Mouse (Mus musculus) neural tube, embryonic 10.5 days (tissue): ENCODE results near the gene Shoc2.
A peak's percentile ranks its signal among the peaks of the same experiment; 100 is the strongest.
"Not testable (repeated sequence)": the region's sequence is repeated elsewhere in the genome, so short reads cannot be mapped to it uniquely, and the experiment has no call there.

Source experiments
- DNase-seq: peaks from one replicate; pipeline ENCODE4 v3.0.0-alpha.2; 2017; ENCODE audit warnings: low spot score; ENCODE audit errors: extremely low spot score

Gene Shoc2

GRCm38 (mm10) chr19:53933050-53933449 lies 11.1 kb upstream of the Shoc2 start:
- DNase-seq, result no peak

DNA sequence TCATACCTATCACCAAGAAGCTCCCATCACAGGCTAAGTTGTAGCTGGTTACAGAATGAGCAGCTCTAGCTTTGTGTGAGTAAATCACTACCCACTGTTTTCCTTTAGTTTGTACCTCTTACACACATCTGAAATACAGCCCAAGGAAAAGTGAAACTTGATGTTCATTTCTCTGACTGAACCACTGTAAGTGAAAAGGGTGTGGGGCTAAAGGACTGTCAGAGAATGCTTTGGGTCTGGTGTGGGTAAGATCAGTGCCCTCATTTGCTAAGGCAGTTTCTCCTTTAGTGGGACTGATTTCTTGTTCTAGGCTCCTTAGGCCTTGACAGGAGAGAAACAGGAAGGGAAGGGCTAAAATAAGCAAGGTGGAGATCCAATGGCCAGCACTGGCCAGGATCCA lies 10.1 kb upstream of the Shoc2 start:
- no peak for DNase-seq

GRCm38 (mm10) chr19:53939467-53939866 lies 4.6 kb upstream of the Shoc2 start:
- DNase-seq, result no peak

DNA sequence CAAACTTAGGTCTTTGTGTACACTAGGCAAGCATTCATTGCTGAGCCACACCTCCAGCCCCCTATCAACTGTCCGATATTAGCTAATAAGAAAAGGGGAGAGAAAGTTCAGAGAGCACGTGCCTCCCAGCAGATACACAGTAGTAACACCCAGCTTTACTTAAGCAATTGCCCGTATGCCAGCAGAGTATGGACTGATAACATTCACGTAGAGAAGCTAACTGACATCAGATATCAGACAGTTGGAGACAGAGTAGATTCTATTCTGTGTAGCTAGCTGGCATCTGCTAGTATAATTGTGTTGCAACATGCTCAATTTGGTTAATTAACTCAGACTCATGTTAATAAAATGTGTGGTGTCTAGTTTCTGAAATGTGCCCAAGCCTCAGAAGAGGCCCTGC lies 3.0 kb upstream of the Shoc2 start:
- DNase-seq, result no peak

DNA sequence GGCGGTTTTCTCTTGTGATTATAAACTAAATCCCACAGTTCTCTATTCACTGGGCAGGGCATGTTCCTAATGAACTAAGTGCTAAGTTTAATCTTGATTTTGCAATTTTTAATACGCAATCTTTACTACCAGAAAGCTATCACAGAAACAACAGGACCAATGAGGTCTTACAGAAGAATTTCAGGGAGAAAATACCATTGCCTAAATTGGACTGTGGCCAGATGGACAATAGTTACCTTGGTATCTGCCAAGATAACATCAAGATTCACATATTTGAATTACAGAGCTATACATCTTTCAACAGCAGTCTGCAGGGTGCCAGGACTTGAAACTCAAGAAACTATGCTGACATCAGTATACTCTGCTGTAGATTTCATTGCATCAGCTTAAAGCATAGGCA lies 1.8 kb upstream of the Shoc2 start:
- no peak for DNase-seq

DNA sequence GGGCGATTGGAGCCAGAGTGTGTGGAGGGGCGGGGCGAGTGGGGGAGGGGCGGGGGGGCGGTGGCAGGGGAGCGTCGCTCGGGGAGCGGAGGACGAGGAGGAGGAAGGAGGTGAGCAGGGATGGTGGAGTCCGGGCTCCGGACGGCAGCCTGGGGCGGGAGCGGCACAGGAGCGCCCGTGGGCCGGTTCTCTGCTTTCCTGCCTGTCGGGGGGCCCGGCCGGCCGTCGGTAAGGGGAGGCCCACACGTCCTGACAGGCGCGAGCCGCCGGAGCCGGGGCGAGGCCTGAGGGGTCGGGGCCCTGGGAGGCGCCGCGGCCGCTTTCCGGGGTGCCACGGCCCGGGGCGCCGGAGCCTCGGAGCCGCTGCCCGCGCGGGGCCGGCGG lies 672 bp downstream of the Shoc2 start:
- DNase-seq, result no peak

DNA sequence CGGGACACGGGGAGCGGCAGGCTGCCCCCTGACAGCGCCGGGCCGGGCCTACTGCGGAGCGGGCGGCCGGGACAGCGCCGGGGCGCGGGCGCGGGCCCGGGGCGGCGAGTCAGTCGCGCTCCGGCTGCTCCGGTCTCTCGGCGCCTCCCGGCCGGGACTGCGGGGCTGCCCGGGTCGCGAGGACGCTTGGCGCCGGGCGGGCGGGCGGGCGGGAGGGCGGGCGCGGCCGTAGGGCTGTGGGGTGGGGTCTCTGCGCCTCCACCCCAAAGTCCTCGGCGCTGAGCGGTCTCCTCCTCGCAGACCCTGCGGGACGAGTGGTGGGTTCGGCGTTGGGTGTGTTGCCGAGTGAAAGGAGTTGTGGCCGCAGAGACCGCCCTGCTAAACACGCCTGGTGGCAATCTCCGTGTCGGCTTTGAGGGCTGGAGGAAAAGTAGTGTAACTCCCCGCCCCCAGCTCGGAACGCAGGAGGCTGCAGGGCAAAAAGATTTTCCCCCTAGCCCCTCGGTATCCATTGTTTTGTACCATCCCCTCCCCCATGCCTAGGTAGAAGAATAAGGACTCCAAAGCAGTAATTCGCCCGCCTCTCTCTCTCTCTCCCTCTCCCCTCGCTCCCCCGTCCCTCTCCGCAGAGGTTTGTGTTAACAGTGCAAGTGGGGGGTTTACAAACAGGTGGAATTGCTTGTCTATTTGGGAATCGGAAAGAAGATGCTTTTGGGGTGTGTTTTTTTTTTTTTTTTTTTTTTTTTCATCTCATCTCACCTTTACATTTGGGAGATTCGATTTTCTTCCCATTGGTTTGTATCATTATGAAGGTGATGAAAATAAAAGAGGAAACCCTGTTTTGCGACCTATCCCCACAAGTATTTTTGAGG lies 1.3 kb downstream of the Shoc2 start:
- peak; percentile 80 for DNase-seq

GRCm38 (mm10) chr19:53957513-53957912 lies 13.4 kb downstream of the Shoc2 start:
- no peak for DNase-seq

DNA sequence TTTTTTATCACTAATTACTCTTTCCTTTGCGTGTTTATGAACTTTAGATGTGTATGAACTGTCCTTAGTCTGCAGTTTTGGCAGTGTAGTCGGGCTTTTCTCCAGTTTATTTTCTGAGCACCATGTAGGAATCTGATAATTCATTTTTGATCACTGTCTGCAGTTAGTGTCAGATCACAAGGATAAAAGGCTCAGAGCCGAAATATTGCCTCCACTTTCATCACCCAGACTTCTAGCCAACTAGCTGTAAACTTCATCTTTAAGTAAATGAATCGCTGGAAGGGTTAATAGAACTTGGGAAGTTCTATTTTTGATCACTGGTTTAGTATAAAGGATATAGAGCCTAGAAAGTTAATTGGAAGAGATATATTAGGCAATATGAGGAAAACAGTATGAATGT lies 18.4 kb downstream of the Shoc2 start:
- no peak for DNase-seq

DNA sequence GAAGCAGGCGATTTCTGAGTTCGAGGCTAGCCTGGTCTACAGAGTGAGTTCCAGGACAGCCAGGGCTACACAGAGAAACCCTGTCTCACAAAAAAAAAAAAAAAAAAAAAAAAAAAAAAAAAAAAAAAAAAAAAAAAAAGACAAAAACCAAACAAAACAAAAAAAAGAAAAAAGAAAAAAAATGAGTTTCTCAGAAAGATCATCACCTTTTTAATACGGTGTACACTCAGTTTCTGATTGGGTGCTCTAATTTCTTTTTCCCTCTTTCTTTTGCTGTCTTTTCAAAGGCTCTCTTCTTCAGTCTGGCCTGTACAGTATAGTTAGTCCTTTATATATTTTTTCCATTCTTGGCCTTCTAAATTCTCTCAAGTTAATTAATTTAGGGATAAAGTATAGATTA lies 20.2 kb downstream of the Shoc2 start:
- DNase-seq, result not testable (repeated sequence)

DNA sequence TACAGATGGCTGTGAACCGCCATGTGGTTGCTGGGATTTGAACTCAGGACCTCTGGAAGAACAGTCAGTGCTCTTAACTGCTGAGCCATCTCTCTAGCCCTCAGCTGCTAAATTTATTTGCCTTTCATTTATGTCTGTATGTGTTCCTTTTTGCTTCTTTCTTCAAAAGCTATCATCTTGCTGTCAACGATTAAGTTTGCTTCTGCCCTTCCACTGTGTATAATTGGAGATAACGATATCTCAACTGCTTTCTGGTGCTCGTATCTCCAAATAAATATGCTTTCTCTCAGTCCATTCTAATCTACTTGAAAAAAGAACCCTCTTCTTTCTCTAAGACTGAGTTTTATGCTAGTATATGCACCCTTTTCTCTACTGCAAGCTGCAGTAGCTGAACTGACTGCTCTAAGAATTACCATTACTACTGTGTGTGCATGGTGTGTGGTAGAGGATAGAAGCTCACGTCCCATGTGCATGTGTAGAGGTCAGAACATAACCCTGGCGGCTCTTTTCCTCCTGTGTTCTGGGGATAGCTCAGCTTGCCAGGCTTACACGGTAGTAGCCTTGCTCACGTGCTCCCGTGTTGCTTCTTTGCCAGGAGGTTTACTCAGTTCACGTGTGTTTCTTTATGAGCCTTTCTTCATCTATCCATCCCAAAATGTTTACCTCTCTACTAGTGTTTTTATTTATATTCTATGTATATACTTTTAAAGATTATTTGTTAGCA lies 21.0 kb downstream of the Shoc2 start:
- DNase-seq, result no peak

GRCm38 (mm10) chr19:53969226-53969625 lies 25.1 kb downstream of the Shoc2 start:
- no peak for DNase-seq

- no peak for DNase-seq
Observed at GRCm38 (mm10) chr19:53971938-53972337, 27.8 kb downstream of the Shoc2 start.

GRCm38 (mm10) chr19:53973656-53974055 lies 29.6 kb downstream of the Shoc2 start:
- DNase-seq, result no peak

GRCm38 (mm10) chr19:53982041-53982440 lies 37.9 kb downstream of the Shoc2 start:
- DNase-seq, result no peak

DNA sequence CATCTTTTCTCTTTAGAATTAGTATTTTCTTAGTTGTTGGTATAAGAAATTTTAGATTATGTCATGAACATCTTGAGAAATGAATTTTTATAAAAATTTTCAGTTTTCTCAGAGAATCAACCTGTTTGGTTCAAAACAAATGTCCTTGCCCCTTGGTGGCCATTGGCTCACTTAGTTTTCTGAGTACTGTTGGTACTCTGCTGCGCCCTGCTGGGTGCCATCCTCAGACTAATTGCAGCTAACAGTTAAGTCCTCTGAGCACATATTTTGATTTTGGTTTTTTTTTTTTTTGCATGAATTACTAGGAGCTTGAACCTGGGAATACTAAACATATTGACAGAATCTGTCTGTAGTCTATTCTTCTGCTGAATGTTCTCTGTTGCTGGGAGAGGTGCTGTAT lies 39.2 kb downstream of the Shoc2 start:
- no peak for DNase-seq

GRCm38 (mm10) chr19:53984628-53985027 lies 40.5 kb downstream of the Shoc2 start:
- no peak for DNase-seq

DNA sequence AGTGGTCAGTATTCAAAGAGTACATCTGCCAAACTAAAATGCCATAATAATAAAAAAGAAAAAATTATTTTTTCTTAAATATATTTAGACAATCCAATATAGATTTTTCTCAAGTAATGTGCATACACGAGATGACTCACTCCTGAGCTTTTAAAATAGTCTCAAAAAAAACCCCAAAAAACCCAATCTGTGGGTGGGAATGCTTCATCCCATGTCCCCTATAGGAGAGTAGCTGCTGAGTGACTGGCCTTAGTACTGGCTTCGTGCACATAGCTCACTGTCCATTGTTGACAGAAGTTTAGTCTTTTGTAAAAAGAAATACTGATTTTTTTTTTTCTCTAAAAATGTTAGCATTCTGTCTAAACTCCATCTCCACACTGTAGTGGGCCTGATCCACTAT lies 46.4 kb downstream of the Shoc2 start:
- DNase-seq, result no peak

GRCm38 (mm10) chr19:53993860-53994259 lies 49.8 kb downstream of the Shoc2 start:
- no peak for DNase-seq

DNA sequence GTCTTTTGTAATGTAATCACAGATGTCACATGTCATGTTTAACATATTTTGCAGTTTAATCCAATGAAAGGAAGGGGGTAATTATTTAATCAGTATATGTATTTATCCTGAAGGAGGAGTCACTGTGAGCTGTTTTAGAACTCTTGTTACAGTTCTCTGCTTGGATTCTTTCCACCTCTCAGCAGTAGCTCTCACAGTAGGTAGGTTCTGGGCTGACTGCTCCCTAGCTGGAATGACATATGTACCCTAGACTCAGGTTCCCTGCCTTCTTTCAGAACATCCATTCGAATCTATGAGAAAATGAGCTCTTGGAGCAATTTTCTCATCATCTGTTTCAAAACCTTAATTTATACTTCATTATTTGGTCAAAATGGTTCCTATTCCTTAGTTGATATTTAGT lies 50.2 kb downstream of the Shoc2 start:
- no peak for DNase-seq

DNA sequence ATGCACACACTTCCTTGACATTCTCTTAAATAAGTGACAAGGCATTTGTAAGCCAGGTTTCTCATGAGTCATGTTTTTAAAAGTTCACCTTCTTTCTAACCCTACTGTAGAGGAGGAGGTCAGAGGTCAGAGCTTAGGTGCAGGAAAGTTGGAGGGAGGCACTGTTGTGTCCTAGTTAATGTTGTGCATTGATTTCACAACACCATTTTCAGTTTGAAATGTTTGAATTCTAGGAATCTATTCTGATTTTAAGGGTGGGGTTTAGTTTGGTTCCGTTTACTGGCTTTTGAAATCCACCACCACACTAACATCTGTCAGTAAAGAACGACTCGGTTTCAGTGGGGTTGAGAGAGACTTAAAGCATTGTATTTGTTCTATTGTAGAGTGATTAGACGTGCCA lies 66.9 kb downstream of the Shoc2 start:
- DNase-seq, result no peak

- DNase-seq, result no peak
Observed at GRCm38 (mm10) chr19:54014999-54015398, 70.9 kb downstream of the Shoc2 start.

DNA sequence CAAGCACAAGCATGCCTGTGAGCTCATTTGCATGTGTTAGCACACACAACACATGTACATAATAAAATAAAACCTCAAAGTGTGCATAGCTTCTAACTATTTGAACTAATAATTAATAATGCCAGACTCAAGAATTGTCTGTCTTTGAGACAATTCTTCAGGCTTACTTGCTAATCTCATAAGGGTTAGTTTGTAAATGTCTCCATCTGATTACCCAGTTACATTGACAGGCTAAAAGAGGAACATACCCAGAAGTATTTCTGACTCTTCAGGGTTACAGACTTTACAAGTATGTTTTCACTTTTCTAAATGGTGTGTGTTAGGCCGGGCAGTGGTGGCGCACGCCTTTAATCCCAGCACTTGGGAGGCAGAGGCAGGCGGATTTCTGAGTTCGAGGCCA lies 71.4 kb downstream of the Shoc2 start:
- no peak for DNase-seq
